Mouse (Mus musculus) spleen, adult 2 months (tissue): ENCODE results near the gene Sestd1. TPM values are rescaled to one million over a fixed set of nuclear protein-coding genes. Genes with fewer than 3 reads are reported as not detected.

ENCODE experiments used
- DNase-seq, 2 experiments: peaks; one replicate each; pipeline versions ENCODE4 v3.0.0 to v3.0.0-alpha.2; 2012 to 2021; ENCODE audit warnings: low spot score in 2 of 2, low read depth in 1 of 2
- H3K27ac ChIP-seq: fragments of 200-500 bp; 2 replicates; pipeline ENCODE4 v1.5.1; 2012; ENCODE audit warnings: low read length, inconsistent platforms; ENCODE audit not compliant: insufficient read depth
- H3K27me3 ChIP-seq: fragments of 200-500 bp; 2 replicates; pipeline ENCODE4 v1.6.1; 2012; ENCODE audit warnings: mild to moderate bottlenecking, moderate library complexity, low read length, inconsistent platforms; ENCODE audit not compliant: control insufficient read depth, insufficient read depth
- H3K36me3 ChIP-seq: fragments of 200-500 bp; 2 replicates; pipeline ENCODE4 v1.6.1; 2012; ENCODE audit warnings: mild to moderate bottlenecking, low read length, inconsistent platforms; ENCODE audit not compliant: control insufficient read depth, insufficient read depth
- H3K4me1 ChIP-seq: fragments of 200-500 bp; 2 replicates; pipeline ENCODE4 v1.6.1; 2011; ENCODE audit warnings: inconsistent platforms; ENCODE audit not compliant: control insufficient read depth, insufficient read depth, insufficient read length
- H3K4me3 ChIP-seq: fragments of 200-500 bp; 2 replicates; pipeline ENCODE4 v1.5.1; 2011; ENCODE audit warnings: mild to moderate bottlenecking, inconsistent platforms; ENCODE audit not compliant: insufficient read depth, insufficient read length; ENCODE audit errors: extremely low read depth
- CTCF ChIP-seq: fragments of 200-500 bp; IDR thresholded peaks from 2 replicates; pipeline ENCODE4 v1.5.1; 2011; ENCODE audit warnings: mild to moderate bottlenecking, inconsistent platforms; ENCODE audit not compliant: insufficient read depth, insufficient read length, insufficient replicate concordance; ENCODE audit errors: extremely low read depth
- POLR2A ChIP-seq: fragments of 200-500 bp; IDR thresholded peaks from 2 replicates; pipeline ENCODE4 v1.6.1; 2011; ENCODE audit warnings: low read depth, low read length, inconsistent platforms
- WGBS: fragments of 180-500 bp; shearing (Covaris S2); methylation state at CpG from one replicate; pipeline ENCODE4 v1.1.7; 2018; 5-methylcytosine and 5-hydroxymethylcytosine counted together
- polyA plus RNA-seq: library from polyadenylated mRNA; depleted of rRNA; stranded (reverse); fragments of >200 nt; gene quantifications from 2 replicates; pipeline ENCODE4 v1.2.3, GENCODE M21; 2012

Sestd1 gene
- polyA plus RNA-seq, 1 experiment, result 0.74 TPM

- Histone ChIP-seq H3K4me3 (peak overlapping the region; percentile 49), H3K27me3 (no peaks in the 10 kb centered on the region), H3K4me1 (no peaks in the 10 kb centered on the region), H3K27ac (peak overlapping the region; percentile 18; the same call in 1 of the 2 replicates), H3K36me3 (no peaks in the 10 kb centered on the region)
- WGBS, result 3% methylated on average over 21 of the region's 21 CpGs
- no peak for TF ChIP-seq POLR2A
- no peak for TF ChIP-seq CTCF
- DNase-seq, result no peak
These were observed 110.3 kb downstream of the Sestd1 start for GRCm38 (mm10) chr2:77169916-77170632.

GRCm38 (mm10) chr2:77169218-77169617 lies 111.2 kb downstream of the Sestd1 start:
- H3K36me3 ChIP-seq, result no peaks in the 10 kb centered on the region
- H3K4me3 ChIP-seq, result no peak overlapping the region
- DNase-seq, result no peak
- WGBS, result 90% methylated on average over 4 of the region's 4 CpGs
- TF ChIP-seq POLR2A (no peak), CTCF (no peak)
- no peaks in the 10 kb centered on the region for H3K27me3 ChIP-seq
- no peak overlapping the region for H3K27ac ChIP-seq
- H3K4me1 ChIP-seq, result no peaks in the 10 kb centered on the region

- WGBS, result 92% methylated on average over 7 of the region's 7 CpGs
- DNase-seq, result no peak
- TF ChIP-seq POLR2A (no peak), CTCF (no peak)
These were observed 111.6 kb downstream of the Sestd1 start for GRCm38 (mm10) chr2:77168781-77169180.

GRCm38 (mm10) chr2:77168081-77168685 lies 112.2 kb downstream of the Sestd1 start:
- no peaks in the 10 kb centered on the region for H3K36me3 ChIP-seq
- TF ChIP-seq POLR2A, result no peak
- no peak for TF ChIP-seq CTCF
- H3K4me3 ChIP-seq, result no peak overlapping the region
- 88% methylated on average over 13 of the region's 13 CpGs for WGBS
- DNase-seq, result no peak
- no peaks in the 10 kb centered on the region for H3K27me3 ChIP-seq
- H3K4me1 ChIP-seq, result no peaks in the 10 kb centered on the region
- no peak overlapping the region for H3K27ac ChIP-seq

More at GRCm38 (mm10) chr2:77168781-77169180, 111.6 kb downstream of the Sestd1 start:
- H3K27ac ChIP-seq, result no peak overlapping the region
- H3K4me1 ChIP-seq, result no peaks in the 10 kb centered on the region
- H3K36me3 ChIP-seq, result no peaks in the 10 kb centered on the region
- no peak overlapping the region for H3K4me3 ChIP-seq
- no peaks in the 10 kb centered on the region for H3K27me3 ChIP-seq

GRCm38 (mm10) chr2:77166366-77166765 lies 114.0 kb downstream of the Sestd1 start:
- H3K27ac ChIP-seq, result no peak overlapping the region
- no peaks in the 10 kb centered on the region for H3K36me3 ChIP-seq
- no peak overlapping the region for H3K4me3 ChIP-seq
- TF ChIP-seq CTCF, result no peak
- no peak for TF ChIP-seq POLR2A
- WGBS, result 84% methylated on average over 4 of the region's 4 CpGs
- no peaks in the 10 kb centered on the region for H3K27me3 ChIP-seq
- no peak for DNase-seq
- H3K4me1 ChIP-seq, result no peaks in the 10 kb centered on the region

GRCm38 (mm10) chr2:77164662-77165061 lies 115.7 kb downstream of the Sestd1 start:
- H3K36me3 ChIP-seq, result no peaks in the 10 kb centered on the region
- no peaks in the 10 kb centered on the region for H3K4me1 ChIP-seq
- no peak for DNase-seq
- WGBS, result 88% methylated on average over 3 of the region's 3 CpGs
- no peaks in the 10 kb centered on the region for H3K27me3 ChIP-seq
- H3K27ac ChIP-seq, result no peak overlapping the region
- TF ChIP-seq POLR2A (no peak), CTCF (no peak)
- H3K4me3 ChIP-seq, result no peak overlapping the region

GRCm38 (mm10) chr2:77163381-77163780 lies 117.0 kb downstream of the Sestd1 start:
- no peak overlapping the region for H3K27ac ChIP-seq
- H3K36me3 ChIP-seq, result no peaks in the 10 kb centered on the region
- no peaks in the 10 kb centered on the region for H3K27me3 ChIP-seq
- TF ChIP-seq CTCF (no peak), POLR2A (no peak)
- no peak overlapping the region for H3K4me3 ChIP-seq
- no peaks in the 10 kb centered on the region for H3K4me1 ChIP-seq
- WGBS, result 77% methylated on average over 3 of the region's 3 CpGs
- DNase-seq, result no peak
